Mouse (Mus musculus): ENCODE measurements around the gene Dlx1. TPM values are rescaled to one million over a fixed set of nuclear protein-coding genes. Genes with fewer than 3 reads are reported as not detected.

The Dlx1 gene
- polyA plus RNA-seq, 1 experiment from 2014 or later: 3.2 TPM

GRCm38 (mm10) chr2:71543948-71544347, 16.0 kb downstream of the Dlx1 start:
- 4% methylated on average over 20 of the region's 20 CpGs for WGBS
- Histone ChIP-seq H3K4me3 (ENCODE audit: low read depth, low read length) (peak overlapping the region; percentile 13; the same call in 1 of the 2 replicates), H3K36me3 (ENCODE audit: control insufficient read depth, insufficient read depth, low read length) (no peaks in the 10 kb centered on the region), H3K4me2 (replicated peaks; ENCODE audit: low read depth) (no peak overlapping the region), H3K27ac (replicated peaks) (no peak overlapping the region), H3K27me3 (ENCODE audit: control insufficient read depth, insufficient read depth, low read length) (peaks cover 16% of the 10 kb centered on the region), H3K4me1 (replicated peaks; ENCODE audit: control insufficient read depth, insufficient read depth) (0 out of 2 replicates have a peak, but pooled peaks cover 3% of the 10 kb centered on the region), H3K9me3 (ENCODE audit: control insufficient read depth, low read length) (no peaks in the 10 kb centered on the region), H3K9ac (ENCODE audit: low read length) (no peak overlapping the region)
- ATAC-seq (ENCODE audit: low FRiP score, low TSS enrichment): no peak
- no peak for DNase-seq (ENCODE audit: low spot score)
- TF ChIP-seq EP300 (optimal IDR thresholded peaks at IDR 0.05): no peak
- no peak for TF ChIP-seq CTCF (IDR thresholded peaks at IDR 0.05; ENCODE audit: low read depth)

GRCm38 (mm10) chr2:71544391-71545285, 16.7 kb downstream of the Dlx1 start:
- WGBS: 2% methylated on average over 61 of the region's 61 CpGs
- H3K4me3 ChIP-seq (ENCODE audit: low read depth, low read length): peak overlapping the region; percentile 32
- H3K27ac ChIP-seq (replicated peaks): no peak overlapping the region
- peak overlapping the region; percentile 8; the same call in 1 of the 2 replicates for H3K4me2 ChIP-seq (replicated peaks; ENCODE audit: low read depth)
- ATAC-seq (ENCODE audit: low FRiP score, low TSS enrichment) (no peak), DNase-seq (ENCODE audit: low spot score) (peak; percentile 29)
- no peak overlapping the region for H3K9ac ChIP-seq (ENCODE audit: low read length)
- no peaks in the 10 kb centered on the region for H3K36me3 ChIP-seq (ENCODE audit: control insufficient read depth, insufficient read depth, low read length)
- no peak for TF ChIP-seq EP300 (optimal IDR thresholded peaks at IDR 0.05)
- no peak; the same call in 1 of the 2 replicates for TF ChIP-seq CTCF (IDR thresholded peaks at IDR 0.05; ENCODE audit: low read depth)
- no peaks in the 10 kb centered on the region for H3K9me3 ChIP-seq (ENCODE audit: control insufficient read depth, low read length)
- H3K27me3 ChIP-seq (ENCODE audit: control insufficient read depth, insufficient read depth, low read length): peaks cover 18% of the 10 kb centered on the region
- 0 out of 2 replicates have a peak, but pooled peaks cover 3% of the 10 kb centered on the region for H3K4me1 ChIP-seq (replicated peaks; ENCODE audit: control insufficient read depth, insufficient read depth)

DNA sequence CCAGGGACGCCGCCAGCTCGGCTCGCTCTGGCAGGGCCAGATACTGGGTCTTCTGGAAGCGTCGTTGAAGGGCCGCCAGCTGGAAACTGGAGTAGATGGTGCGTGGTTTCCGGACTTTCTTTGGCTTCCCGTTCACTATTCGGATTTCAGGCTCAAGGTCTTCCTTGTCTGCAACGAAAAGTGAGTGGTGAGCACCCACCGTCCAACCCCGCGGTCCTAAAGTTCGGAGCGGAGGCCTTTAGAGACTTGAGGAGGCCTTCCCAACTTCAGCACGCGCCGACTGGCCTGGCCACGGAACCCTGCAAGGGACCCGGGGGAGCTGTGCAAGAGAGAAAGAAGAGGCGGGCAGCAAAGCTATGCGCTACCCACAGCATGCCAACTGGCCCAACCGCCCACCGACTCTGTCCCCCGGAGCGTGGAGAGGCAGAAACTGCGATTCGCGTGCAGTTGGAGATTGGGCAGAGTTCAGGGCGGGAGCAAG, 17.5 kb downstream of the Dlx1 start:
- ATAC-seq (ENCODE audit: low FRiP score, low TSS enrichment) (no peak), DNase-seq (ENCODE audit: low spot score) (peak; percentile 26)
- H3K9ac ChIP-seq (ENCODE audit: low read length): no peak overlapping the region
- H3K9me3 ChIP-seq (ENCODE audit: control insufficient read depth, low read length): no peaks in the 10 kb centered on the region
- H3K4me2 ChIP-seq (replicated peaks; ENCODE audit: low read depth): peak overlapping the region; percentile 50
- WGBS: 1% methylated on average over 32 of the region's 32 CpGs
- H3K27ac ChIP-seq (replicated peaks): no peak overlapping the region
- TF ChIP-seq CTCF (IDR thresholded peaks at IDR 0.05; ENCODE audit: low read depth): no peak
- TF ChIP-seq EP300 (optimal IDR thresholded peaks at IDR 0.05): no peak
- peak overlapping the region; percentile 32 for H3K4me3 ChIP-seq (ENCODE audit: low read depth, low read length)
- peaks cover 21% of the 10 kb centered on the region for H3K27me3 ChIP-seq (ENCODE audit: control insufficient read depth, insufficient read depth, low read length)
- H3K36me3 ChIP-seq (ENCODE audit: control insufficient read depth, insufficient read depth, low read length): no peaks in the 10 kb centered on the region
- H3K4me1 ChIP-seq (replicated peaks; ENCODE audit: control insufficient read depth, insufficient read depth): 0 out of 2 replicates have a peak, but pooled peaks cover 3% of the 10 kb centered on the region

- H3K27ac ChIP-seq (replicated peaks): no peak overlapping the region
- peak; percentile 45 for DNase-seq (ENCODE audit: low spot score)
- H3K4me1 ChIP-seq (replicated peaks; ENCODE audit: control insufficient read depth, insufficient read depth): 0 out of 2 replicates have a peak, but pooled peaks cover 3% of the 10 kb centered on the region
- no peak for ATAC-seq (ENCODE audit: low FRiP score, low TSS enrichment)
- H3K4me3 ChIP-seq (ENCODE audit: low read depth, low read length): peak overlapping the region; percentile 32
- H3K36me3 ChIP-seq (ENCODE audit: control insufficient read depth, insufficient read depth, low read length): no peaks in the 10 kb centered on the region
- H3K9ac ChIP-seq (ENCODE audit: low read length): no peak overlapping the region
- peak overlapping the region; percentile 50 for H3K4me2 ChIP-seq (replicated peaks; ENCODE audit: low read depth)
- WGBS: 2% methylated on average over 56 of the region's 59 CpGs
- TF ChIP-seq EP300 (optimal IDR thresholded peaks at IDR 0.05): no peak
- TF ChIP-seq CTCF (IDR thresholded peaks at IDR 0.05; ENCODE audit: low read depth): no peak
- peaks cover 21% of the 10 kb centered on the region for H3K27me3 ChIP-seq (ENCODE audit: control insufficient read depth, insufficient read depth, low read length)
- H3K9me3 ChIP-seq (ENCODE audit: control insufficient read depth, low read length): no peaks in the 10 kb centered on the region
Observed at GRCm38 (mm10) chr2:71545882-71546639, 18.1 kb downstream of the Dlx1 start.

GRCm38 (mm10) chr2:71546640-71547071, 18.7 kb downstream of the Dlx1 start, which contains the start of gene Dlx2:
Gene Dlx2, minus strand, starts transcription at chr2:71546754.
- H3K4me1 ChIP-seq (replicated peaks; ENCODE audit: control insufficient read depth, insufficient read depth): 0 out of 2 replicates have a peak, but pooled peaks cover 3% of the 10 kb centered on the region
- no peaks in the 10 kb centered on the region for H3K9me3 ChIP-seq (ENCODE audit: control insufficient read depth, low read length)
- H3K4me2 ChIP-seq (replicated peaks; ENCODE audit: low read depth): peak within 1 kb of the TSS; percentile 50
- H3K36me3 ChIP-seq (ENCODE audit: control insufficient read depth, insufficient read depth, low read length): no peaks in the 10 kb centered on the region
- TF ChIP-seq EP300 (optimal IDR thresholded peaks at IDR 0.05): no peak
- no peak for TF ChIP-seq CTCF (IDR thresholded peaks at IDR 0.05; ENCODE audit: low read depth)
- peak within 1 kb of the TSS; percentile 32 for H3K4me3 ChIP-seq (ENCODE audit: low read depth, low read length)
- peaks cover 21% of the 10 kb centered on the region for H3K27me3 ChIP-seq (ENCODE audit: control insufficient read depth, insufficient read depth, low read length)
- no peak within 1 kb of the TSS for H3K27ac ChIP-seq (replicated peaks)
- ATAC-seq (ENCODE audit: low FRiP score, low TSS enrichment) (peak; percentile 10; the same call in 1 of the 2 replicates), DNase-seq (ENCODE audit: low spot score) (peak; percentile 46)
- no peak within 1 kb of the TSS for H3K9ac ChIP-seq (ENCODE audit: low read length)
- WGBS: under 1% methylated on average over 35 of the region's 37 CpGs

Data from stomach, postnatal 0 days (tissue).